Mouse (Mus musculus) heart, adult 2 months (tissue): ENCODE data around the gene Prr36. TPM values are rescaled to one million over a fixed set of nuclear protein-coding genes. Genes with fewer than 3 reads are reported as not detected.

Source experiments
- DNase-seq, 2 experiments: peaks; one replicate each; pipeline ENCODE4 v3.0.0; 2021
- H3K27ac ChIP-seq: fragments of 200-600 bp; 2 replicates; pipeline ENCODE4 v1.8.1; 2022
- H3K27me3 ChIP-seq: fragments of 200-500 bp; 2 replicates; pipeline ENCODE4 v1.6.1; 2012; ENCODE audit warnings: mild to moderate bottlenecking, low read length, inconsistent platforms, mixed read lengths; ENCODE audit not compliant: control insufficient read depth, insufficient read depth
- H3K36me3 ChIP-seq: fragments of 200-500 bp; 2 replicates; pipeline ENCODE4 v1.6.1; 2012; ENCODE audit warnings: low read length, inconsistent platforms; ENCODE audit not compliant: control insufficient read depth, insufficient read depth
- H3K4me1 ChIP-seq: fragments of 200-500 bp; 2 replicates; pipeline ENCODE4 v1.6.1; 2011; ENCODE audit warnings: low read length; ENCODE audit not compliant: control insufficient read depth, insufficient read depth
- H3K4me3 ChIP-seq: fragments of 200-600 bp; 2 replicates; pipeline ENCODE4 v1.8.1; 2022
- H3K79me2 ChIP-seq: fragments of 200-500 bp; replicated peaks from 2 replicates; pipeline ENCODE4 v1.6.1; 2012; ENCODE audit warnings: mild to moderate bottlenecking, inconsistent platforms, low read length, moderate library complexity, mixed read lengths; ENCODE audit not compliant: control insufficient read depth, insufficient read depth
- H3K9ac ChIP-seq: fragments of 200-500 bp; 2 replicates; pipeline ENCODE4 v1.6.1; 2012; ENCODE audit warnings: low read depth, mild to moderate bottlenecking, control low read depth, inconsistent platforms, low read length, mixed read lengths
- CTCF ChIP-seq: fragments of 200-600 bp; IDR thresholded peaks from 2 replicates; pipeline ENCODE4 v1.8.1; 2022; ENCODE audit warnings: antibody characterized with exemption, mild to moderate bottlenecking, moderate library complexity
- EP300 ChIP-seq: fragments of 200-500 bp; IDR thresholded peaks from 2 replicates; pipeline ENCODE4 v1.6.1; 2011; ENCODE audit warnings: low read depth, low read length, control low read depth; ENCODE audit not compliant: insufficient read depth
- POLR2A ChIP-seq: fragments of 200-500 bp; IDR thresholded peaks from 2 replicates; pipeline ENCODE4 v1.6.1; 2011; ENCODE audit warnings: mild to moderate bottlenecking, low read depth, low read length, control low read depth; ENCODE audit not compliant: insufficient read depth
- WGBS: fragments of 180-500 bp; shearing (Covaris S2); methylation state at CpG from one replicate; pipeline ENCODE4 v1.1.7; 2018; 5-methylcytosine and 5-hydroxymethylcytosine counted together
- intact Hi-C: fragments of 180-260 bp; cut with DNase I; formaldehyde crosslinking; loops from one replicate; pipeline ENCODE4 v1.15.1; 2025
- long read RNA-seq: library from polyadenylated mRNA; stranded (forward); transcript quantifications from one replicate; pipeline ENCODE4 v2.0.0, GENCODE M21; 2021
- polyA plus RNA-seq: library from polyadenylated mRNA; depleted of rRNA; stranded (reverse); fragments of >200 nt; gene quantifications from 2 replicates; pipeline ENCODE4 v1.2.3, GENCODE M21; 2012; rRNA removed
- total RNA-seq, 2 experiments: library from RNA; stranded (reverse); gene quantifications; 2 replicates each; pipeline ENCODE4 v1.2.3; 2021

Gene Prr36
- under 1 TPM in 1 of 2 experiments, not detected in 1; 0.05 TPM for total RNA-seq
- polyA plus RNA-seq = 0.04 TPM in 1 of 2 replicates, not detected in the other
- long read RNA-seq = 0 reads

DNA sequence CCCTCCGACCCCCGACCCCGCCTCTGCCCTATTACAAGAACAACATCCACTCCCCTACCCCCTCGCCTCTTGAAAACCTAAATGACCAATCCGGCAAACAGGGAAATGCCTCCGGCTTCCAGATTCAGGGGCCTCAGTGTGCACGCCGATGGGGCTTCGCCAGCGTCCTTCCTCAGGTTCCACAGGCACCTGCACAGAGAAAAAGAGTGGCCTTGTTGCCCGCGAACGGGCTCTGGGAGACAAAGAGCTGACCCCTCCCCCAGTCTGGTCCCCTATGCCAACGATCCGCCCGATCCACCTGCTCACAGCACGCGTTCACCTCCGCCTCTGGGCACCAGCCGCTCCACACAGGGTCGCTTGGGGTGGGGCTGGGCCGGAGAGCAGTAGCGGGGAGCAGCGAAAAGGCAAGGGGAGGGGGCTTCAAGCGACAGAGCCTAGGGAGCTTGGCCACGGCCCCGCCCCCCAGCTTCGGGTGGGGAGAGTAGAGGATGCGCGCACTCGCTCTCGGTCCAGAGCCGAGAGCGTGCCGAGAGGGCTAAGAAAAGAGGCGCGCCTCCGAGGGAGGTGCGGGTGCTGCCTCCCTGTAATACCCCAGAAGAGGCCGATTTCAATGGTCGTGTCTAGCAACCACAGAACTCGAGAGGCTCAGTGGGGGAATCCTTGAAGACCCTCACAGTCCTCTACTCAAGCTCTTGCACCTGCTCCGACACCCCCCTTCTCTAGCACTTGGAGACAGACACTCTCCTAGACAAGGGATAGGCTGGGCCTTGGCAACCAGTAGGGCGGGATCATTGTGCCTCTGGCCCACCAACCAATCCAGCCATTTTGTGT lies at the start of gene Prr36:
Gene Prr36 (minus strand): TSS at position 669 of the 831 bp plus-strand sequence.
- no peaks in the 10 kb centered on the region for H3K36me3 ChIP-seq
- intact Hi-C loops = no loop called here
- H3K9ac ChIP-seq = no peak within 1 kb of the TSS
- peaks cover 3% of the 10 kb centered on the region; the same call in 1 of the 2 replicates for H3K4me1 ChIP-seq
- H3K27me3 ChIP-seq = peaks cover 17% of the 10 kb centered on the region
- WGBS = 4% methylated on average over 44 of the region's 44 CpGs
- H3K27ac ChIP-seq = no peak within 1 kb of the TSS
- TF ChIP-seq POLR2A (no peak), CTCF (no peak), EP300 (no peak)
- no peak for DNase-seq
- H3K79me2 ChIP-seq = no peaks in the 10 kb centered on the region
- H3K4me3 ChIP-seq = 0 out of 2 replicates have a peak within 1 kb of the TSS, but pooled peaks have one; percentile 2

GRCm38 (mm10) chr8:4265160-4265914 lies 48.1 kb upstream of the Prr36 start:
- intact Hi-C loops = no loop called here
- TF ChIP-seq POLR2A (no peak), CTCF (no peak), EP300 (no peak)
- H3K4me1 ChIP-seq = no peaks in the 10 kb centered on the region
- H3K36me3 ChIP-seq = no peaks in the 10 kb centered on the region
- 87% methylated on average over 15 of the region's 15 CpGs for WGBS
- H3K9ac ChIP-seq = no peak overlapping the region
- no peak overlapping the region for H3K27ac ChIP-seq
- H3K4me3 ChIP-seq = no peak overlapping the region
- no peaks in the 10 kb centered on the region for H3K27me3 ChIP-seq
- no peak for DNase-seq
- H3K79me2 ChIP-seq = no peaks in the 10 kb centered on the region

GRCm38 (mm10) chr8:4263105-4263791 lies 46.0 kb upstream of the Prr36 start:
- Histone ChIP-seq H3K36me3 (no peaks in the 10 kb centered on the region), H3K9ac (no peak overlapping the region), H3K4me3 (no peak overlapping the region), H3K27me3 (no peaks in the 10 kb centered on the region), H3K27ac (no peak overlapping the region), H3K4me1 (peaks cover 3% of the 10 kb centered on the region), H3K79me2 (no peaks in the 10 kb centered on the region)
- no peak for TF ChIP-seq POLR2A
- no peak for TF ChIP-seq EP300
- TF ChIP-seq CTCF = no peak
- no peak for DNase-seq
- WGBS = 72% methylated on average over 8 of the region's 8 CpGs
- intact Hi-C loops = no loop called here

GRCm38 (mm10) chr8:4259805-4260170 lies 42.5 kb upstream of the Prr36 start:
- intact Hi-C loops = loop anchor here (1.0 kb wide), 1 partner anchor 16 kb away; the partner anchor contains the start of gene Timm44
- Histone ChIP-seq H3K27me3 (no peaks in the 10 kb centered on the region), H3K4me1 (peaks cover 3% of the 10 kb centered on the region), H3K9ac (no peak overlapping the region), H3K36me3 (no peaks in the 10 kb centered on the region), H3K4me3 (no peak overlapping the region), H3K27ac (no peak overlapping the region), H3K79me2 (no peaks in the 10 kb centered on the region)
- TF ChIP-seq POLR2A (no peak), CTCF (no peak), EP300 (no peak)
- 82% methylated on average over 4 of the region's 4 CpGs for WGBS
- no peak for DNase-seq

- 6% methylated on average over 33 of the region's 33 CpGs for WGBS
- peak; percentile 95 to 98 for DNase-seq
- intact Hi-C loops = loop anchor here (1.0 kb wide), 1 partner anchor 16 kb away; the partner anchor contains the start of gene Timm44
- no peaks in the 10 kb centered on the region for H3K36me3 ChIP-seq
- no peaks in the 10 kb centered on the region for H3K79me2 ChIP-seq
- peak within 1 kb of the TSS; percentile 40 for H3K9ac ChIP-seq
- peaks cover 3% of the 10 kb centered on the region for H3K4me1 ChIP-seq
- peak within 1 kb of the TSS; percentile 56 for H3K4me3 ChIP-seq
- no peaks in the 10 kb centered on the region for H3K27me3 ChIP-seq
- TF ChIP-seq CTCF (no peak), EP300 (no peak), POLR2A (0 out of 2 replicates have a peak, but pooled peaks have one; percentile 36)
- H3K27ac ChIP-seq = no peak within 1 kb of the TSS; the same call in 1 of the 2 replicates
These were observed 42.0 kb upstream of the Prr36 start, which contains the start of gene Ctxn1 for GRCm38 (mm10) chr8:4259125-4259804. Ctxn1 (minus strand) TSS chr8:4259274.
